Mouse (Mus musculus): ENCODE data around the gene Asic3.

- TF ChIP-seq POLR2A (IDR thresholded peaks at IDR 0.05; ENCODE audit: borderline replicate concordance, control insufficient read depth, low read depth, low read length) (peak; percentile 74; the same call in 1 of the 2 replicates), CTCF (IDR thresholded peaks at IDR 0.05; ENCODE audit: control insufficient read depth, insufficient read depth, low read length) (peak; percentile 4; the same call in 1 of the 2 replicates)
These were observed 31.7 kb downstream of the Asic3 start, which contains the start of gene Fastk for GRCm38 (mm10) chr5:24444746-24445427.

All from bone marrow, adult 2 months (tissue).